Mouse (Mus musculus) spleen, adult 2 months (tissue): ENCODE measurements around the gene Fbrsl1. TPM values are rescaled to one million over a fixed set of nuclear protein-coding genes. Genes with fewer than 3 reads are reported as not detected.

ENCODE experiments used
- DNase-seq, 2 experiments: peaks; one replicate each; pipeline versions ENCODE4 v3.0.0 to v3.0.0-alpha.2; 2012 to 2021; ENCODE audit warnings: low spot score in 2 of 2, low read depth in 1 of 2
- H3K27ac ChIP-seq: fragments of 200-500 bp; 2 replicates; pipeline ENCODE4 v1.5.1; 2012; ENCODE audit warnings: low read length, inconsistent platforms; ENCODE audit not compliant: insufficient read depth
- H3K27me3 ChIP-seq: fragments of 200-500 bp; 2 replicates; pipeline ENCODE4 v1.6.1; 2012; ENCODE audit warnings: mild to moderate bottlenecking, moderate library complexity, low read length, inconsistent platforms; ENCODE audit not compliant: control insufficient read depth, insufficient read depth
- H3K36me3 ChIP-seq: fragments of 200-500 bp; 2 replicates; pipeline ENCODE4 v1.6.1; 2012; ENCODE audit warnings: mild to moderate bottlenecking, low read length, inconsistent platforms; ENCODE audit not compliant: control insufficient read depth, insufficient read depth
- H3K4me1 ChIP-seq: fragments of 200-500 bp; 2 replicates; pipeline ENCODE4 v1.6.1; 2011; ENCODE audit warnings: inconsistent platforms; ENCODE audit not compliant: control insufficient read depth, insufficient read depth, insufficient read length
- H3K4me3 ChIP-seq: fragments of 200-500 bp; 2 replicates; pipeline ENCODE4 v1.5.1; 2011; ENCODE audit warnings: mild to moderate bottlenecking, inconsistent platforms; ENCODE audit not compliant: insufficient read depth, insufficient read length; ENCODE audit errors: extremely low read depth
- CTCF ChIP-seq: fragments of 200-500 bp; IDR thresholded peaks from 2 replicates; pipeline ENCODE4 v1.5.1; 2011; ENCODE audit warnings: mild to moderate bottlenecking, inconsistent platforms; ENCODE audit not compliant: insufficient read depth, insufficient read length, insufficient replicate concordance; ENCODE audit errors: extremely low read depth
- POLR2A ChIP-seq: fragments of 200-500 bp; IDR thresholded peaks from 2 replicates; pipeline ENCODE4 v1.6.1; 2011; ENCODE audit warnings: low read depth, low read length, inconsistent platforms
- WGBS: fragments of 180-500 bp; shearing (Covaris S2); methylation state at CpG from one replicate; pipeline ENCODE4 v1.1.7; 2018; 5-methylcytosine and 5-hydroxymethylcytosine counted together
- polyA plus RNA-seq: library from polyadenylated mRNA; depleted of rRNA; stranded (reverse); fragments of >200 nt; gene quantifications from 2 replicates; pipeline ENCODE4 v1.2.3, GENCODE M21; 2012

The Fbrsl1 gene
- polyA plus RNA-seq, 1 experiment = 73.9 TPM

DNA sequence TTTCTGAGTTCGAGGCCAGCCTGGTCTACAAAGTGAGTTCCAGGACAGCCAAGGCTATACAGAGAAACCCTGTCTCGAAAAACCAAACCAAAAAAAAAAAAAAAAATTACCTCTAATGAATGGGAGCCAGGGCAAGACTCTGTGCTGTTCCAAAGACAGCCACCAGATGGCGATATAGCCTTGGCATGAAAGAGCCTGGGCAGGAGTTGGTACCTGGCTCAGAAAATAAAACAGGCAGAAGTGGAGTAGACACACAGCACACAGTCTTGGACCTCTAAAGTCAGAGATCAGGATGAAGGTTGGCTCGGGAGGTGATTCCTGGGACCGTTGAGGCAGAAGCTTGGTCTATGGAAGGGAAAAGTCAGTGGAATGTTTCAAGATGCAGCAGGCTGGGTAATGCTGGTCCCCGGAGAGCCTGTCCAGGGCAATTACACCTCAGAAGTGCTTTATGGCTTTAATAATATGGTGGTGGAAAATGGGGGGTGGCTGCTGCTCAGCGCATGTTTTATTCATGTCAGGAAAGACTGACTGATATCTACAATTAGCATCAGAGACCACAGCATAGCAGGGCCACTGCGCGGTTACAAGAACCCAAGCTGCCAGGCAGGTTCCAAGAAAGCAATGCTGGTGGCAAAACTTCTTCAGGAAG, 90.6 kb downstream of the Fbrsl1 start:
- peak; percentile 48 to 69 for DNase-seq
- H3K27me3 ChIP-seq = no peaks in the 10 kb centered on the region
- no peaks in the 10 kb centered on the region for H3K4me1 ChIP-seq
- H3K36me3 ChIP-seq = no peaks in the 10 kb centered on the region
- WGBS = 44% methylated on average over 9 of the region's 9 CpGs
- H3K27ac ChIP-seq = no peak overlapping the region
- H3K4me3 ChIP-seq = no peak overlapping the region
- TF ChIP-seq POLR2A (no peak), CTCF (peak; percentile 71; the same call in 1 of the 2 replicates)

DNA sequence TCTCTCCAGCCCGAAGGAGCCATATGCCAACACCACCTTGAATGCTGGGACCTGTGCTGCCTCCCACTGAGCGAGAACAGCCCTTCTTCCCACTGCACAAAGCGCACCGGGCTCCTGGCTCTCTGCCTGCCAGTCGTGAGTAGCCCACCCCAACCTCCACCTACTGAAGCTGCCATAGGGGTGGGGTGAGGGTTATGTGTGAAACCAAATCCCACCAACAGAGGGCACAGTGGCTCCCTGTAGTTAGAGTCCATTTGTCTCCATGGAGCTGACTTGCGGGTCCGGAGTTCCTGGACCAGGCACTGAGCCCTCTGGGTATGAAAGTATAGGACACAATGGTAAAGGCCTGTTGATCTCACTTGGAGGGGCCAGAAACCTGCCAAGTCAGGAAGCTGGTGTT, 93.6 kb downstream of the Fbrsl1 start:
- Histone ChIP-seq H3K4me1 (no peaks in the 10 kb centered on the region), H3K36me3 (no peaks in the 10 kb centered on the region), H3K27ac (no peak overlapping the region), H3K4me3 (no peak overlapping the region), H3K27me3 (no peaks in the 10 kb centered on the region)
- no peak for TF ChIP-seq POLR2A
- TF ChIP-seq CTCF = peak; percentile 7; the same call in 1 of the 2 replicates
- DNase-seq = no peak
- WGBS = 16% methylated on average over 7 of the region's 7 CpGs

DNA sequence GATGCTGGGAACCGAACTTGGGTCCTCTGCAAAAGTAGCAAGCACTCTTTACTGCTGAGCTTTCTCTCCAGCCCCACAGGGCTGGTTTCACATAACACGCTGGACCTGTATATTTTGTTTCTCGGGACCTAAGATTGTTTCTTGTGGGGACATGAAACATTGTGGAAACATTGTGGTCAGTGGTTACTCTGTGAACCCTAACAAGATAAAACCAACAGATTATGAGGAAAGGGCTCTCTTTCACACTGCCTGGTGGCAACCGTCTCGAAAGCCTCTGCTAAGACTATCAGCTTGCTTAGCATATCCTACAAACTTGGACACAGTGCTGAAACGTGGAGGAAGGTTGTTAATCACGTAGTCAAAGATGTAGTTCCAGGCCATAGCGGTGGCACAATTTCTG, 101.3 kb downstream of the Fbrsl1 start:
- no peaks in the 10 kb centered on the region; the same call in 1 of the 2 replicates for H3K4me1 ChIP-seq
- H3K4me3 ChIP-seq = no peak overlapping the region
- TF ChIP-seq POLR2A (no peak), CTCF (no peak)
- H3K27ac ChIP-seq = no peak overlapping the region
- peaks cover 8% of the 10 kb centered on the region; the same call in 1 of the 2 replicates for H3K27me3 ChIP-seq
- WGBS = 62% methylated on average over 8 of the region's 8 CpGs
- DNase-seq = no peak
- H3K36me3 ChIP-seq = no peaks in the 10 kb centered on the region

DNA sequence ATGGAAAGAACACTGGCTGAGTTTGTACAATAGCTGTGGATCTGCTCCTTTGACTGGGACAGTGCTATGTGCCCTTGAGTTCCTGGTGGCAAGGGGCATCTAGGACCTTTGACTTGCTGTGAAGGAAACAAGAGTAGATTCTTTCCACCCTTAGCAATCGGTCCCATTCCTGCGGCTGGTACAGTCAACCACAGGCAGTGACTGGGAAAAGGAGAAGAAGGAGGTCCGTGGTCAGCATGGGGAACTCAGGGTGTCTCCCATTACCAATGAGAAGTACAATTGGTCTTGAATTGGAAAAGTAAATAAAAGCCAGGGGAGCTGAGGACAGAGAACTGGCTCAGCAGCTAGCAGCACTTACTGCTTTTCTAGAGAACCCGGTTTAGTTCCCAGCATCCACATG, 102.8 kb downstream of the Fbrsl1 start:
- Histone ChIP-seq H3K4me3 (no peak overlapping the region), H3K27me3 (peaks cover 8% of the 10 kb centered on the region; the same call in 1 of the 2 replicates), H3K4me1 (no peaks in the 10 kb centered on the region; the same call in 1 of the 2 replicates), H3K27ac (no peak overlapping the region), H3K36me3 (no peaks in the 10 kb centered on the region)
- no peak for TF ChIP-seq POLR2A
- DNase-seq = no peak
- 45% methylated on average over 4 of the region's 4 CpGs for WGBS

DNA sequence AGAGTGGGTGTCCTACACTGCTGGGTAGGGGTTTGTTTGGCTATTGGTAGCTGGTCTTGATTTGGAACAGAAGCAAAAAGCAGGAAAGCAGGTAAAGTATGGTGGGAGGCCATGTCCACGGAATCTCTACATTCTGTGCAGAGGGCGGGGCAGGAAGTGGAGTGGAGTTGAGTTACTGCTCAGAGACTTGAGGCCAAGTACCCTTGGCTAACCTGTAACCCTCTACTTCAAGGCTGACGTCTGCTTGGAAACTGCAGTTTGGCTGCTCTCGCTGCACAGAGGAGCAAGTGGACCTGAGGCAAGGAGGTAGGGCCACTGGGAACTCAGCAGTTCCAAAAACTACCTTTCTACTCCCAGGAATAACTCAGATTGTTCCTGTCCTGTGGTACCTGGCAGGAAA, 103.8 kb downstream of the Fbrsl1 start, which contains the start of gene Lrcol1:
TSS of gene Lrcol1 (plus strand) at position 207 of the 400 bp plus-strand sequence.
- Histone ChIP-seq H3K36me3 (no peaks in the 10 kb centered on the region), H3K4me1 (no peaks in the 10 kb centered on the region; the same call in 1 of the 2 replicates), H3K4me3 (no peak within 1 kb of the TSS), H3K27ac (no peak within 1 kb of the TSS), H3K27me3 (peaks cover 8% of the 10 kb centered on the region; the same call in 1 of the 2 replicates)
- no peak for TF ChIP-seq POLR2A
- no peak for TF ChIP-seq CTCF
- DNase-seq = no peak
- 74% methylated on average over 4 of the region's 4 CpGs for WGBS

DNA sequence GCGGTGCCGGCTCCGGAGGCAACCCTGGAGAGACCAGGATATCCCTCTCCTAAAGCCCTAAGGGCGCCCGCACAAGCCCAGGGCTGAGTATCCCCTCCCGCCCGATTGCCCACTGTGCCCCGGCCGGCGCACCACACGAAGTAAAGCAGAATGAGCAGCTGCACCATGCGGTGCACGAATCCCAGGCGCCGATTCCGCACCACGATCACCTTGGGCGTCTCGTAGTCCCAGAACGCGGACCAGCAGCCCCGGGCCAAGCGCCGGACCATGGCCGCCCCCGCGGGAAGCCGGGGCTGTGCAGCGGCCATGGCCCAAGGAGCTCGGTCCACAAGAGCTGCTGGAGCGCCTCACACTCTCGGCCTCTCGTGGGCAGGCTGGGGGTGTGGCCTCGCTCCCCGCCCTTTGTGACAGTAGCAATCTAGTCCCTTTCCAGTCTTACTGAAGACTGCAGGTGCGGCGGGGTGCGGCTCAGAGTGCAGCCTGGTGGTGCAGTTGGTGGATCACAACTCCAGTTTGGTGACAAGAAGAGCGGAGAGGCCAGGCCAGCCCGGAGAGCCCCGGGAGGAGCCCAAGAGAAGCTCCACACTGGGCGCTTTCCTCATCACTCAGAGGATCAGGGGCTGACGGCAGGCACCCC, 105.5 kb downstream of the Fbrsl1 start, which contains the start of gene P2rx2:
TSS of gene P2rx2 (minus strand) at position 565 of the 637 bp plus-strand sequence.
- TF ChIP-seq CTCF = no peak
- no peak for TF ChIP-seq POLR2A
- Histone ChIP-seq H3K4me3 (no peak within 1 kb of the TSS; the same call in 1 of the 2 replicates), H3K4me1 (no peaks in the 10 kb centered on the region; the same call in 1 of the 2 replicates), H3K27me3 (peaks cover 8% of the 10 kb centered on the region; the same call in 1 of the 2 replicates), H3K36me3 (no peaks in the 10 kb centered on the region), H3K27ac (no peak within 1 kb of the TSS)
- no peak for DNase-seq
- 5% methylated on average over 43 of the region's 43 CpGs for WGBS

DNA sequence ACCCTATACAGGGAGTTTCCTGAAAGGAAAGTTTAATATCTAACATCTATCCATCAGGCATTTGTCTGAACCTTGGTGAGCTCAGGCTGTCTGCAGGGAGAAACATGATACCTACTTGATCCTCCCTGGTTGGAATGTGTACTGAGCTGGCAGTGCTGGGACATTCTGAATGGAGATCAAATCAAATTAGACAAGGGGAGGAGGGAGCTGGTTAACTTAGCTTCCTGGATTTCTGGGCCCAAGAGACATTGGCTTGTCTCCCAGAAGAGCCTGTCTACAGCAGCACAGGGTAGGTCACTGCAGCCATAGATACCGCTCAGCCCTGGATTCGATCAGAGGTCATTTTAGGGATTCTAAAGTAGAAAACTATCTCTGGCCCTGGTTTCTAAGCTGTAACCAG, 109.5 kb downstream of the Fbrsl1 start:
- TF ChIP-seq POLR2A = no peak
- no peak for TF ChIP-seq CTCF
- no peak overlapping the region for H3K4me3 ChIP-seq
- DNase-seq = no peak
- no peaks in the 10 kb centered on the region; the same call in 1 of the 2 replicates for H3K4me1 ChIP-seq
- H3K36me3 ChIP-seq = no peaks in the 10 kb centered on the region
- peaks cover 7% of the 10 kb centered on the region; the same call in 1 of the 2 replicates for H3K27me3 ChIP-seq
- WGBS = 90% methylated on average over 2 of the region's 2 CpGs
- no peak overlapping the region for H3K27ac ChIP-seq
